Mouse (Mus musculus) stomach, postnatal 0 days (tissue): ENCODE data around the gene Tspan32. TPM values are rescaled to one million over a fixed set of nuclear protein-coding genes. Genes with fewer than 3 reads are reported as not detected.
A peak's percentile ranks its signal among the peaks of the same experiment; 100 is the strongest.

Source experiments
- ATAC-seq: fragments of 200-750 bp; cut with Nextera tagmentation; 2 replicates; pipeline ENCODE4 v1.8.0; 2017; ENCODE audit not compliant: low FRiP score, low TSS enrichment
- DNase-seq: peaks from one replicate; pipeline ENCODE4 v3.0.0-alpha.2; 2016; ENCODE audit warnings: low spot score
- H3K27ac ChIP-seq: fragments of 300-500 bp; sonication (generic); replicated peaks from 2 replicates; pipeline ENCODE4 v1.5.1; 2014; ENCODE audit warnings: mild to moderate bottlenecking, control low read depth
- H3K27me3 ChIP-seq: fragments of 300-500 bp; sonication (generic); 2 replicates; pipeline ENCODE4 v1.6.1; 2014; ENCODE audit warnings: low read length; ENCODE audit not compliant: control insufficient read depth, insufficient read depth
- H3K36me3 ChIP-seq: fragments of 300-500 bp; sonication (generic); 2 replicates; pipeline ENCODE4 v1.6.1; 2014; ENCODE audit warnings: low read length, mixed read lengths; ENCODE audit not compliant: control insufficient read depth, insufficient read depth
- H3K4me1 ChIP-seq: fragments of 300-500 bp; sonication (generic); replicated peaks from 2 replicates; pipeline ENCODE4 v1.6.1; 2014; ENCODE audit warnings: antibody characterized with exemption; ENCODE audit not compliant: control insufficient read depth, insufficient read depth
- H3K4me2 ChIP-seq: fragments of 300-500 bp; sonication (generic); replicated peaks from 2 replicates; pipeline ENCODE4 v1.6.1; 2014; ENCODE audit warnings: low read depth, mild to moderate bottlenecking, control low read depth, moderate library complexity
- H3K4me3 ChIP-seq: fragments of 300-500 bp; sonication (generic); 2 replicates; pipeline ENCODE4 v1.5.1; 2014; ENCODE audit warnings: low read depth, low read length, control low read depth
- H3K9ac ChIP-seq: fragments of 300-500 bp; sonication (generic); 2 replicates; pipeline ENCODE4 v1.6.1; 2014; ENCODE audit warnings: mild to moderate bottlenecking, low read length, control low read depth, mixed read lengths
- H3K9me3 ChIP-seq: fragments of 300-500 bp; sonication (generic); 2 replicates; pipeline ENCODE4 v1.6.1; 2016; ENCODE audit warnings: low read length; ENCODE audit not compliant: control insufficient read depth
- CTCF ChIP-seq: IDR thresholded peaks from 2 replicates; pipeline ENCODE4 v1.5.1; 2016; ENCODE audit warnings: antibody characterized with exemption, low read depth, mild to moderate bottlenecking, moderate library complexity
- EP300 ChIP-seq: optimal IDR thresholded peaks from 2 replicates; pipeline ENCODE3; 2016; ENCODE audit warnings: antibody characterized with exemption
- WGBS: fragments of 180-500 bp; shearing (Covaris S2); extraction: QIAGEN DNeasy Blood & Tissue Kit; methylation state at CpG from one replicate; pipeline ENCODE4 v1.1.7; 2014; 5-methylcytosine and 5-hydroxymethylcytosine counted together
- polyA plus RNA-seq: library from polyadenylated mRNA; unstranded; fragments of >200 nt; fragmentation: Nextera tagmentation; extraction: Ambion mirVana; gene quantifications from 2 replicates; pipeline ENCODE4 v1.2.1, GENCODE M21; 2015

The Tspan32 gene
- polyA plus RNA-seq, 1 experiment from 2014 or later, result 0.61 TPM

DNA sequence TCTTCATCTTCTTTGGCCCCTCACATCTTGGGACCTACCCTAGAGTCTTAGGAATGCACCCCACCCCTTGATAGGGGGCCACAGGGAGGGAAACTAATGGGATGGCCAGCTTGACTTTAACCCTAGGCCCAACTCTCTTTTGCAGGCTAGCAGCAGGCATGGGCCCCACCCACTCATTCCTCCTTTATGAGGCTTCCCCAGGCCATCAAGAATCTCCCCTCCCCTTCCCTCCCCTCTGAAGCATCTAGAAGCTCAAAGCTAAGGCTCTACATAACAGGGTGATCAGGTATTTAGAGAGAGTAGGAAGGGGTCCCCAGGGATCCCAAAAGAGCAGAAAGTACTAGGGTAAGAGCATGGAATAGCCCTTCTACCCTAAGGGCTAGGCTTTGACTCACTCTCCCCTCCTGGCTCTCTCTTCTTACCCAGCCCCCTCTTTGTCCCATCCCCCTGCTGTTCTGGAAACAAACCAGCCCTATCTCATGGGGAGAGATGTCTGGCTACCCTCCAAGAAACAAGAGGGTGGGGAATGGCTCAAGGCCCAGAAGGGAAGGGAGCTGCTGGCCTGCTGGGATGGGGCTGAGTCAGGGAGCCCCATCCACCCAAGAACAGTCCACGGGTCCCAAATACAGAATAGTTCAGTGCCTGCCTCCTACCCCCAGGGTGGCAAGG lies 11.0 kb downstream of the Tspan32 start:
- Histone ChIP-seq H3K4me2 (no peak overlapping the region), H3K9me3 (no peaks in the 10 kb centered on the region), H3K4me1 (peaks cover 21% of the 10 kb centered on the region), H3K27me3 (no peaks in the 10 kb centered on the region), H3K4me3 (no peak overlapping the region), H3K36me3 (no peaks in the 10 kb centered on the region), H3K9ac (no peak overlapping the region), H3K27ac (peak overlapping the region; percentile 50; the same call in 1 of the 2 replicates)
- WGBS, result 0% methylated on average over 1 of the region's 1 CpGs
- TF ChIP-seq CTCF (no peak), EP300 (no peak)
- DNase-seq (peak; percentile 69), ATAC-seq (peak; percentile 56)

DNA sequence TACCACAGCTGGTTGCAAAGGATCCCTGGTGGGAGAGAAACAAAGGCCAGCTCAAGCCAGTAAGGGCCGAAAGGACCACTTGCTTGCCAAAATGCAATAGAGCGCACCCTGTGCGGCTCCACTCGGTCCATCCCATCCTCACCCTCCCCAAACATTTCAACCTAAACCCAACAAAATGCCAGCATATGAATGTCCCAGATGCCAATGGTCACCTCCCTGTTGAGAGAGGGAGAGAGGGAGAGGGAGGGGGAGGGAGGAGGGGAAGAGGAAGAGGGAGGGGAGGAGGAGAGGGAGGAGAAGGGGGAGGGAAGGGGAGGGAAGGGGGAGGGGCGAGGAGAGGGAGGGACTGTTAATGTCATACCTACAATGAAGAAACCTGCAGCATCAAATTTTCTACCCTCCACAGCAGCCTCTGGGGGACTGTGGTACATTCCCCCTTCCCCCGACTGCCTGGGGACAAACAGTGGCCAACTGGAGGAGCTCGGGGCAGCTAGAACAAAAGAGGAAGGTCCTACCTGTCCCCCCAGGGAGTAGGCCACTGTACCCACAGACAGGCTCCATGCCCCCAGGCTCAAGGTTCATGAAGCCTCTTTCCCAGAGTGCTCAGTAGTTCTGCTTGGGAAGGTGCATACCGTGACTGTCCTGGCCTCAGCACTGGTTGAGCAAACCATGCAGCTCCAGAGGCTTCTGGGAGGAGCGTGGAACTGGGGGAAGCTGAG lies 11.7 kb downstream of the Tspan32 start:
- Histone ChIP-seq H3K27ac (peak overlapping the region; percentile 50; the same call in 1 of the 2 replicates), H3K9me3 (no peaks in the 10 kb centered on the region), H3K4me1 (peaks cover 21% of the 10 kb centered on the region), H3K4me3 (no peak overlapping the region), H3K4me2 (no peak overlapping the region), H3K36me3 (no peaks in the 10 kb centered on the region), H3K27me3 (no peaks in the 10 kb centered on the region), H3K9ac (no peak overlapping the region)
- WGBS, result 40% methylated on average over 9 of the region's 9 CpGs
- TF ChIP-seq EP300, result no peak
- TF ChIP-seq CTCF, result no peak
- DNase-seq (no peak), ATAC-seq (peak; percentile 4; the same call in 1 of the 2 replicates)

GRCm38 (mm10) chr7:143017181-143017580 lies 12.3 kb downstream of the Tspan32 start:
- H3K4me3 ChIP-seq, result no peak overlapping the region
- peaks cover 20% of the 10 kb centered on the region for H3K4me1 ChIP-seq
- H3K9me3 ChIP-seq, result no peaks in the 10 kb centered on the region
- no peak for ATAC-seq
- DNase-seq, result no peak
- H3K27me3 ChIP-seq, result no peaks in the 10 kb centered on the region
- H3K27ac ChIP-seq, result no peak overlapping the region
- no peak overlapping the region for H3K9ac ChIP-seq
- H3K36me3 ChIP-seq, result no peaks in the 10 kb centered on the region
- no peak overlapping the region for H3K4me2 ChIP-seq
- no peak for TF ChIP-seq EP300
- no peak for TF ChIP-seq CTCF
- 78% methylated on average over 4 of the region's 4 CpGs for WGBS

GRCm38 (mm10) chr7:143020040-143020439 lies 15.2 kb downstream of the Tspan32 start:
- Histone ChIP-seq H3K4me2 (no peak overlapping the region), H3K4me1 (peaks cover 13% of the 10 kb centered on the region), H3K27ac (no peak overlapping the region), H3K9ac (no peak overlapping the region), H3K9me3 (no peaks in the 10 kb centered on the region), H3K27me3 (no peaks in the 10 kb centered on the region), H3K4me3 (no peak overlapping the region), H3K36me3 (no peaks in the 10 kb centered on the region)
- no peak for TF ChIP-seq EP300
- no peak for TF ChIP-seq CTCF
- no peak for DNase-seq
- ATAC-seq, result no peak

DNA sequence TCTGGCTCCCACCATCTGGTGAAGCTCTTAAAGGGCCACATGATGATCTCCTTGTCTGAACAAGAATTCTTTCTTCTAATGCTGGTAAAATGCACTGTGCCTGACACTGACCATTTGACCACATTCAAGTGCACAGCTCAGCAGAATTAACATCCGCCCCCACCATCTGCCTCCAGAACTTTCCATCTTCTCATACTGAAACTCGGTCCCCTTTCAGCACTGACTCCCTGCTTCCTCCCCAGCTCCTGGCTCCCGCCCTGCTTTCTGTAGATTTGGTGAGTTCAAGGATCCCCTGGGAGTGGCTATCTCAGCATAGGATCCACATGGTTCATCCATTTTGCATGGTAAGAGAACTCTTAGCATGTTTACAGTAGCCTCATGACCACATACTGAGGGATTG lies 15.9 kb downstream of the Tspan32 start:
- Histone ChIP-seq H3K9ac (no peak overlapping the region), H3K4me1 (peaks cover 10% of the 10 kb centered on the region), H3K27ac (no peak overlapping the region; the same call in 1 of the 2 replicates), H3K4me2 (no peak overlapping the region), H3K36me3 (no peaks in the 10 kb centered on the region), H3K27me3 (no peaks in the 10 kb centered on the region), H3K4me3 (no peak overlapping the region), H3K9me3 (no peaks in the 10 kb centered on the region)
- WGBS, result 68% methylated on average over 3 of the region's 3 CpGs
- DNase-seq (no peak), ATAC-seq (no peak)
- TF ChIP-seq EP300 (no peak), CTCF (no peak)
